Mouse (Mus musculus) myocyte (in vitro differentiated cells): ENCODE measurements around the gene Dntt.

Experiments
- E2F4 ChIP-seq: IDR thresholded peaks from one replicate; pipeline ENCODE4 v1.6.1; 2011; ENCODE audit warnings: mild to moderate bottlenecking, control low read depth, moderate library complexity; ENCODE audit not compliant: insufficient read depth
- MAX ChIP-seq: IDR thresholded peaks from one replicate; pipeline ENCODE4 v1.6.1; 2011; ENCODE audit warnings: low read depth, mild to moderate bottlenecking, control low read depth
- POLR2A ChIP-seq: IDR thresholded peaks from one replicate; pipeline ENCODE4 v1.6.1; 2011; ENCODE audit warnings: low read depth, mild to moderate bottlenecking, control low read depth, moderate library complexity; ENCODE audit not compliant: insufficient read length
- POLR2AphosphoS2 ChIP-seq: IDR thresholded peaks from one replicate; pipeline ENCODE4 v1.6.1; 2011; ENCODE audit warnings: low read depth, control low read depth; ENCODE audit not compliant: insufficient read length
- TCF12 ChIP-seq: IDR thresholded peaks from one replicate; pipeline ENCODE4 v1.6.1; 2011; ENCODE audit warnings: mild to moderate bottlenecking, control low read depth; ENCODE audit not compliant: poor library complexity, insufficient read depth, severe bottlenecking
- TCF3 ChIP-seq: IDR thresholded peaks from one replicate; pipeline ENCODE4 v1.6.1; 2011; ENCODE audit warnings: low read depth, control low read depth; ENCODE audit not compliant: insufficient read length
- USF1 ChIP-seq: IDR thresholded peaks from one replicate; pipeline ENCODE4 v1.6.1; 2011; ENCODE audit warnings: low read depth, mild to moderate bottlenecking, control low read depth, moderate library complexity

GRCm38 (mm10) chr19:40989961-40990600, 39.0 kb upstream of the Dntt start:
- no peak for TF ChIP-seq USF1
- no peak for TF ChIP-seq POLR2AphosphoS2
- TF ChIP-seq E2F4 = no peak
- no peak for TF ChIP-seq POLR2A
- no peak for TF ChIP-seq MAX
- no peak for TF ChIP-seq TCF3
- no peak for TF ChIP-seq TCF12
